Comparison of ENCODE assay signal across 24 mouse cellular contexts in genomic region chr6:48801897-48802296, GRCm38 (mm10). TPM values are rescaled to one million over a fixed set of nuclear protein-coding genes. Genes with fewer than 3 reads are reported as not detected.
DNase-seq lines count a peak whose midpoint lies in the region; ATAC-seq and TF ChIP-seq lines count a peak whose summit lies in the region.
"Had no signal": no experiment of that assay in that cellular context is flagged by ENCODE, and none has a peak within 500 bp of the region (broad histone marks: within the 10 kb centered on the region; RNA-seq: fewer than 3 reads in every experiment).

No protein-coding gene starts in this region.

- H3K36me3 ChIP-seq in hindbrain, postnatal 0 days (ENCODE audit: insufficient read depth, low read length), result no peaks in the 10 kb centered on the region
- H3K36me3 ChIP-seq: embryonic facial prominence, embryonic 15.5 days; heart, embryonic 12.5 days; hindbrain, embryonic 13.5 days; limb, embryonic 13.5 days; liver, embryonic 13.5 days; lung, embryonic 15.5 days had no signal

- H3K9me3 ChIP-seq in hindbrain, postnatal 0 days (ENCODE audit: low read length), result no peaks in the 10 kb centered on the region
- H3K9me3 ChIP-seq: embryonic facial prominence, embryonic 15.5 days; limb, embryonic 13.5 days; liver, embryonic 13.5 days; lung, embryonic 15.5 days had no signal

- no peak overlapping the region for H3K27ac ChIP-seq in hindbrain, postnatal 0 days
- H3K27ac ChIP-seq: embryonic facial prominence, embryonic 15.5 days; gastrocnemius, adult 2 months; hindbrain, embryonic 13.5 days; limb, embryonic 13.5 days; liver, embryonic 13.5 days; lung, embryonic 15.5 days had no signal

- TF ChIP-seq CTCF in hindbrain, postnatal 0 days (IDR thresholded peaks at IDR 0.05; ENCODE audit: low read depth), result no peak

- ATAC-seq in hematopoietic stem cell, adult 5-6 weeks (replicated peaks in 1 of 2; ENCODE audit: insufficient read depth in 1 of 2, low FRiP score in 2 of 2, low TSS enrichment in 1 of 2, low read depth in 1 of 2, poor library complexity in 2 of 2, severe bottlenecking in 2 of 2), result peak; percentile 88 to 90
- no peak for ATAC-seq in hindbrain, postnatal 0 days
- ATAC-seq: forebrain, postnatal 0 days; intestine, embryonic 16.5 days had no signal

- WGBS in hindbrain, postnatal 0 days, result 88% methylated on average over 1 of the region's 1 CpGs

- H3K4me3 ChIP-seq in hindbrain, postnatal 0 days (ENCODE audit: low read length), result no peak overlapping the region
- H3K4me3 ChIP-seq: embryonic facial prominence, embryonic 15.5 days; gastrocnemius, adult 2 months; heart, embryonic 12.5 days; hindbrain, embryonic 13.5 days; limb, embryonic 13.5 days; liver, embryonic 13.5 days; lung, embryonic 15.5 days had no signal

- no peak overlapping the region for H3K9ac ChIP-seq in hindbrain, postnatal 0 days (replicated peaks; ENCODE audit: low read length)
- H3K9ac ChIP-seq: embryonic facial prominence, embryonic 15.5 days; forebrain, postnatal 0 days; heart, embryonic 12.5 days; hindbrain, embryonic 13.5 days; limb, embryonic 13.5 days; liver, embryonic 13.5 days; lung, embryonic 15.5 days had no signal

- H3K27me3 ChIP-seq in hindbrain, postnatal 0 days (ENCODE audit: insufficient read depth, low read length), result no peaks in the 10 kb centered on the region
- H3K27me3 ChIP-seq: embryonic facial prominence, embryonic 15.5 days; heart, embryonic 12.5 days; hindbrain, embryonic 13.5 days; limb, embryonic 13.5 days; liver, embryonic 13.5 days; lung, embryonic 15.5 days had no signal

- DNase-seq in B cell, adult 2 months, result peak; percentile 20 to 22
- peak; percentile 21 to 45 for DNase-seq in CD8-positive naive resting alpha-beta T cell, adult 2 months (ENCODE audit: low read depth in 2 of 2, low spot score in 2 of 2)
- DNase-seq in natural killer cell, adult 2 months (ENCODE audit: low spot score in 2 of 2), result peak; percentile 70 to 87
- no peak for DNase-seq in cerebellum, adult 8-10 months
- no peak for DNase-seq in layer of hippocampus, adult 8-10 months (ENCODE audit: low spot score in 2 of 2)
- DNase-seq in hindbrain, postnatal 0 days (ENCODE audit: low spot score), result no peak
- DNase-seq: adrenal gland, adult 8-10 months; cerebellum, postnatal 14 days; forebrain, postnatal 0 days; gastrocnemius, adult 2 months; heart, postnatal 14 days; liver, embryonic 13.5 days; midbrain, embryonic 14.5 days had no signal

- no peak overlapping the region for H3K4me2 ChIP-seq in hindbrain, postnatal 0 days (ENCODE audit: low read depth, low read length)
- H3K4me2 ChIP-seq: embryonic facial prominence, embryonic 15.5 days; heart, embryonic 12.5 days; hindbrain, embryonic 13.5 days; limb, embryonic 13.5 days; liver, embryonic 13.5 days; lung, embryonic 15.5 days had no signal

- no peaks in the 10 kb centered on the region for H3K4me1 ChIP-seq in hindbrain, postnatal 0 days (ENCODE audit: insufficient read depth, low read length)
- H3K4me1 ChIP-seq: embryonic facial prominence, embryonic 15.5 days; heart, embryonic 12.5 days; hindbrain, embryonic 13.5 days; limb, embryonic 13.5 days; liver, embryonic 13.5 days; lung, embryonic 15.5 days had no signal

RNA-seq across cellular contexts. Expression of gene Gimap3, which starts 31.2 kb away (rescaled TPM):
- total RNA-seq in hematopoietic stem cell, adult 5-6 weeks (2017), result 2.4 and 7.8 TPM in 2 replicates
- total RNA-seq in layer of hippocampus, adult 8-10 months (2022), result not detected
- total RNA-seq in hindbrain, postnatal 0 days (2014; rRNA removed), result not detected in 2 replicates
- polyA plus RNA-seq in hindbrain, postnatal 0 days (2015; fragmentation: Nextera tagmentation; extraction: Ambion mirVana), result not detected in 2 replicates
- total RNA-seq: forebrain, postnatal 0 days; gastrocnemius, adult 2 months; layer of hippocampus, postnatal 25 days; left cerebral cortex, postnatal 14 days had no signal
- polyA plus RNA-seq: embryonic facial prominence, embryonic 15.5 days; forebrain, postnatal 0 days; heart, embryonic 12.5 days; hindbrain, embryonic 13.5 days; kidney, embryonic 14.5 days; limb, embryonic 13.5 days; midbrain, embryonic 14.5 days; stomach, embryonic 14.5 days had no signal

RNA-seq across cellular contexts. Expression of gene Tmem176a, which starts 38.8 kb away (rescaled TPM):
- total RNA-seq in hematopoietic stem cell, adult 5-6 weeks (2017), result 61.0 and 79.8 TPM in 2 replicates
- 100 to 1,000 TPM in 1 of 4 experiments, 10 to 100 TPM in 3; 24.6 to 105 (median 49.3) TPM for total RNA-seq in layer of hippocampus, adult 8-10 months (2022)
- 27.2 and 45.4 TPM in 2 replicates for total RNA-seq in hindbrain, postnatal 0 days (2014; rRNA removed)
- polyA plus RNA-seq in hindbrain, postnatal 0 days (2015; fragmentation: Nextera tagmentation; extraction: Ambion mirVana), result 35.8 and 40.1 TPM in 2 replicates

RNA-seq across cellular contexts. Expression of gene Tmem176b, which starts 39.4 kb away (rescaled TPM):
- total RNA-seq in hematopoietic stem cell, adult 5-6 weeks (2017), result 261 and 319 TPM in 2 replicates
- total RNA-seq in layer of hippocampus, adult 8-10 months (2022), result 100 to 1,000 TPM in 2 of 4 experiments, 10 to 100 TPM in 2; 55.0 to 137 (median 83.8) TPM
- total RNA-seq in hindbrain, postnatal 0 days (2014; rRNA removed), result 81.9 and 108 TPM in 2 replicates
- 148 and 152 TPM in 2 replicates for polyA plus RNA-seq in hindbrain, postnatal 0 days (2015; fragmentation: Nextera tagmentation; extraction: Ambion mirVana)

RNA-seq across cellular contexts. Expression of gene Gimap5, which starts 55.9 kb away (rescaled TPM):
- total RNA-seq in hematopoietic stem cell, adult 5-6 weeks (2017), result 39.8 and 45.8 TPM in 2 replicates
- 1 to 10 TPM in 1 of 4 experiments, under 1 TPM in 3; 0.47 to 1.7 (median 0.74) TPM for total RNA-seq in layer of hippocampus, adult 8-10 months (2022)
- total RNA-seq in hindbrain, postnatal 0 days (2014; rRNA removed), result 0.68 and 5.1 TPM in 2 replicates
- 1.9 and 2.4 TPM in 2 replicates for polyA plus RNA-seq in hindbrain, postnatal 0 days (2015; fragmentation: Nextera tagmentation; extraction: Ambion mirVana)

Comparison
In these comparisons a context has a peak if more than half of its experiments do, and no peak if none do; other contexts are left out.
1. DNase-seq: peak in B cell, adult 2 months (2 of 2), CD8-positive naive resting alpha-beta T cell, adult 2 months (2 of 2) and natural killer cell, adult 2 months (2 of 2); none in cerebellum, adult 8-10 months (single experiment), layer of hippocampus, adult 8-10 months (0 of 2) and hindbrain, postnatal 0 days (single experiment).